Mouse (Mus musculus) myocyte (in vitro differentiated cells): ENCODE measurements around the gene Rgs18. TPM values are rescaled to one million over a fixed set of nuclear protein-coding genes. Genes with fewer than 3 reads are reported as not detected.

ENCODE experiments used
- H3K27me3 ChIP-seq: one replicate; pipeline ENCODE4 v1.6.1; 2011; ENCODE audit not compliant: control insufficient read depth, insufficient read depth, insufficient read length
- H3K36me3 ChIP-seq: one replicate; pipeline ENCODE4 v1.6.1; 2011; ENCODE audit not compliant: control insufficient read depth, insufficient read depth
- H3K4me2 ChIP-seq: one replicate; pipeline ENCODE4 v1.6.1; 2011; ENCODE audit warnings: low read depth, control low read depth
- H3K4me3 ChIP-seq: one replicate; pipeline ENCODE4 v1.5.1; 2011; ENCODE audit warnings: mild to moderate bottlenecking, control low read depth, moderate library complexity
- H3K79me2 ChIP-seq: one replicate; pipeline ENCODE4 v1.6.1; 2011; ENCODE audit not compliant: control insufficient read depth, insufficient read depth
- H3ac ChIP-seq: one replicate; pipeline ENCODE4 v1.6.1; 2011; ENCODE audit not compliant: control insufficient read depth, insufficient read length
- CEBPB ChIP-seq: IDR thresholded peaks from 2 replicates; pipeline ENCODE4 v1.6.1; 2011; ENCODE audit warnings: mild to moderate bottlenecking, moderate library complexity; ENCODE audit not compliant: poor library complexity, insufficient read depth, severe bottlenecking
- E2F4 ChIP-seq: IDR thresholded peaks from one replicate; pipeline ENCODE4 v1.6.1; 2011; ENCODE audit warnings: mild to moderate bottlenecking, control low read depth, moderate library complexity; ENCODE audit not compliant: insufficient read depth
- MAX ChIP-seq: IDR thresholded peaks from one replicate; pipeline ENCODE4 v1.6.1; 2011; ENCODE audit warnings: low read depth, mild to moderate bottlenecking, control low read depth
- MYOD1 ChIP-seq, 3 experiments: IDR thresholded peaks; one replicate each; pipeline ENCODE4 v1.6.1; 2011; ENCODE audit warnings: control low read depth in 2 of 3, low read depth in 2 of 3, mild to moderate bottlenecking in 2 of 3, moderate library complexity in 1 of 3; ENCODE audit not compliant: insufficient read length in 2 of 3, control insufficient read depth in 1 of 3
- MYOG ChIP-seq, 3 experiments: IDR thresholded peaks; one replicate each; pipeline ENCODE4 v1.6.1; 2011; ENCODE audit warnings: control low read depth in 2 of 3, low read depth in 2 of 3, mild to moderate bottlenecking in 2 of 3; ENCODE audit not compliant: insufficient read length in 2 of 3, control insufficient read depth in 1 of 3, insufficient read depth in 1 of 3
- POLR2A ChIP-seq: IDR thresholded peaks from one replicate; pipeline ENCODE4 v1.6.1; 2011; ENCODE audit warnings: low read depth, mild to moderate bottlenecking, control low read depth, moderate library complexity; ENCODE audit not compliant: insufficient read length
- POLR2AphosphoS2 ChIP-seq: IDR thresholded peaks from one replicate; pipeline ENCODE4 v1.6.1; 2011; ENCODE audit warnings: low read depth, control low read depth; ENCODE audit not compliant: insufficient read length
- REST ChIP-seq: IDR thresholded peaks from one replicate; pipeline ENCODE4 v1.6.1; 2011; ENCODE audit warnings: mild to moderate bottlenecking, control low read depth, moderate library complexity; ENCODE audit not compliant: insufficient read depth, insufficient read length
- SRF ChIP-seq: IDR thresholded peaks from one replicate; pipeline ENCODE4 v1.6.1; 2011; ENCODE audit warnings: low read depth; ENCODE audit not compliant: control insufficient read depth, insufficient read length
- TCF12 ChIP-seq: IDR thresholded peaks from one replicate; pipeline ENCODE4 v1.6.1; 2011; ENCODE audit warnings: mild to moderate bottlenecking, control low read depth; ENCODE audit not compliant: poor library complexity, insufficient read depth, severe bottlenecking
- TCF3 ChIP-seq: IDR thresholded peaks from one replicate; pipeline ENCODE4 v1.6.1; 2011; ENCODE audit warnings: low read depth, control low read depth; ENCODE audit not compliant: insufficient read length
- USF1 ChIP-seq: IDR thresholded peaks from one replicate; pipeline ENCODE4 v1.6.1; 2011; ENCODE audit warnings: low read depth, mild to moderate bottlenecking, control low read depth, moderate library complexity
- polyA plus RNA-seq: library from polyadenylated mRNA; unstranded; fragments of >200 nt; fragmentation: generic; extraction: Trizol; gene quantifications from one replicate; pipeline ENCODE4 v1.2.1, GENCODE M21; 2012; ENCODE audit warnings: missing spikeins

Gene Rgs18
- polyA plus RNA-seq, 1 experiment, result not detected

GRCm38 (mm10) chr1:144746182-144746581 is 29.1 kb downstream of the Rgs18 start:
- H3K79me2 ChIP-seq, result no peaks in the 10 kb centered on the region
- no peak overlapping the region for H3ac ChIP-seq
- H3K4me3 ChIP-seq, result no peak overlapping the region
- no peak for TF ChIP-seq REST
- H3K4me2 ChIP-seq, result no peak overlapping the region
- no peaks in the 10 kb centered on the region for H3K36me3 ChIP-seq
- H3K27me3 ChIP-seq, result no peaks in the 10 kb centered on the region

- Histone ChIP-seq H3K36me3 (no peaks in the 10 kb centered on the region), H3K79me2 (no peaks in the 10 kb centered on the region), H3ac (no peak overlapping the region), H3K4me3 (no peak overlapping the region), H3K27me3 (no peaks in the 10 kb centered on the region), H3K4me2 (no peak overlapping the region)
- TF ChIP-seq MYOG (IDR thresholded peaks at IDR 0.05; ENCODE audit: control insufficient read depth in 1 of 3, insufficient read depth in 1 of 3, insufficient read length in 2 of 3, low read depth in 2 of 3), result no peak
- TF ChIP-seq CEBPB, result no peak
Observed at GRCm38 (mm10) chr1:144737739-144738138, 37.5 kb downstream of the Rgs18 start.

GRCm38 (mm10) chr1:144720736-144721135 is 54.5 kb downstream of the Rgs18 start:
- no peak overlapping the region for H3K4me3 ChIP-seq
- TF ChIP-seq E2F4 (no peak), REST (no peak), POLR2AphosphoS2 (no peak), CEBPB (no peak), MYOD1 (IDR thresholded peaks at IDR 0.05; ENCODE audit: control insufficient read depth in 1 of 3, insufficient read length in 2 of 3, low read depth in 2 of 3) (no peak), TCF3 (no peak), USF1 (no peak), MYOG (IDR thresholded peaks at IDR 0.05; ENCODE audit: control insufficient read depth in 1 of 3, insufficient read depth in 1 of 3, insufficient read length in 2 of 3, low read depth in 2 of 3) (no peak)
- H3K27me3 ChIP-seq, result no peaks in the 10 kb centered on the region
- no peaks in the 10 kb centered on the region for H3K79me2 ChIP-seq
- H3K4me2 ChIP-seq, result no peak overlapping the region
- no peaks in the 10 kb centered on the region for H3K36me3 ChIP-seq
- H3ac ChIP-seq, result no peak overlapping the region

- no peak for TF ChIP-seq POLR2A
- TF ChIP-seq MYOD1 (IDR thresholded peaks at IDR 0.05; ENCODE audit: control insufficient read depth in 1 of 3, insufficient read length in 2 of 3, low read depth in 2 of 3), result no peak
- TF ChIP-seq TCF12, result no peak
- no peak for TF ChIP-seq MAX
- TF ChIP-seq CEBPB, result no peak
- TF ChIP-seq SRF, result no peak
- no peak for TF ChIP-seq E2F4
- no peak for TF ChIP-seq POLR2AphosphoS2
- no peak for TF ChIP-seq MYOG (IDR thresholded peaks at IDR 0.05; ENCODE audit: control insufficient read depth in 1 of 3, insufficient read depth in 1 of 3, insufficient read length in 2 of 3, low read depth in 2 of 3)
- no peak for TF ChIP-seq TCF3
- TF ChIP-seq REST, result no peak
- no peak for TF ChIP-seq USF1
- H3K4me3 ChIP-seq, result no peak overlapping the region
- no peak overlapping the region for H3K4me2 ChIP-seq
Observed at GRCm38 (mm10) chr1:144704373-144704772, 70.9 kb downstream of the Rgs18 start.

More at GRCm38 (mm10) chr1:144704373-144704772, 70.9 kb downstream of the Rgs18 start:
- Histone ChIP-seq H3K27me3 (no peaks in the 10 kb centered on the region), H3K36me3 (no peaks in the 10 kb centered on the region), H3K79me2 (no peaks in the 10 kb centered on the region), H3ac (no peak overlapping the region)

Other genes starting within 250 kb of the Rgs18 start
- gene Rgs21, start 207.8 kb downstream of the Rgs18 start, polyA plus RNA-seq, result not detected